Mouse (Mus musculus): ENCODE results near the gene Msl3l2. TPM values are rescaled to one million over a fixed set of nuclear protein-coding genes. Genes with fewer than 3 reads are reported as not detected.

The Msl3l2 gene
- total RNA-seq (2023) = 1 to 10 TPM; 5.5 to 6.8 TPM

DNA sequence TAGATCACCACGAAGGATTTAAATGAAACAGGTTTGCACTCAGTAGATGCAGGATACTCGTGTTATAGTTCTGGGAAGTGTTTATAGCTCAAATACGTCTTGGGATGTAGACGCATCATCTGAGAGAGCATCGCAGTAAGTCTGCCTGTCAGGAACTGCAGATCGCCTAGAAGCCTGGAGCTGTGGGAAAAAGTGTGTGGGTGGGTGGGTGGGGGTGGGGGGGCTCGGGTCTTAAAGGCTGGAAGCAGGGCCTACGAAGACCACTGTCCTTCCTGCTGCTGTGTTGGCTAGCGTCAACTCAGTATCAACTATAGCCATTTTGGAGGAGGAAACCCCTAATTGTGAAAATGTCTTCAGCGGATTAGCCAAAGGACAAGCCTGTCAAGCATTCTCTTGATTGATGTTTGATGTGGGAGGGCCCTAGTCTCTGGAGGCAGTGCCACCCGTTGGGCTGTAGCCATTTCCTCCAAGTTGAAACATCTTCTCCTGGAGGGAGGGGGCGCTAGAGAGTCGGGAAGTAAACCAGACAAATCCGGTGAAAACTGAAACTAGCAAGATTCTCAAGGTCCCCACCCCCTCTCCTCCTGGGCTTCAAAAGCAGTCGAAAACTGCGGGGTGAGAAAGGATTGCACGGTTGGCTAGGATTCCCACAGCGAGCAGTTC is at the start of gene Msl3l2:
Gene Msl3l2, plus strand, starts transcription at position 585 of the 663 bp plus-strand sequence.

Other genes starting within 250 kb of the Msl3l2 start
- 1 to 10 TPM; 2.1 to 2.5 TPM for gene Tbc1d32, start 121.8 kb downstream of the Msl3l2 start, total RNA-seq (2023)

All from B cell, adult 67 days (primary cell).